Comparison of ENCODE assay signal across 9 mouse cellular contexts in the genomic region with DNA sequence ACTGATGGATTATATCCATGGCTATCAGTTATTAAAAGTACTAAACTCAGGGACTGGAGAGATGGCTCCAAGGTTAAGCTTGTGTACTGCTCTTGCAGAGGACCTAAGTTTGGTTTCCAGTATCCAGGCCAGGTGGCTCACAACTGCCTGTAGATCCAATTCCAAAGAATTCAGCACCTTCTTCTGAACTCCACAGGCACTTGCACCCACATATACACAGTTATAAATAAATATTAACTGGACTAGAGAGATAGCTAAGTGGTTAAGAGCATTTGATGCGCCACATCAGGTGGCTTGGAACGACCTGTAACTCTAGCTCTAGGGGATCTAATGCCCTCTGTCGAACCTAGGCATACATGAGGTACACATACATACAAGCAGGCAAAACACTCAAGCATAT.
"Had no signal": no experiment of that assay in that cellular context is flagged by ENCODE, and none has a peak within 500 bp of the region (broad histone marks: within the 10 kb centered on the region; RNA-seq: fewer than 3 reads in every experiment).

No protein-coding gene starts in this region.

- DNase-seq: liver, postnatal 0 days; lung, adult 2 months; lung, postnatal 14 days; lung, postnatal 36 days; right cerebral cortex, postnatal 14 days; spleen, adult 18-20 months; thymus, adult 18-20 months; thymus, postnatal 14 days; thymus, postnatal 36 days had no signal
